Comparison of ENCODE assay signal across 9 mouse cellular contexts in genomic region chr4:120420685-120421084, GRCm38 (mm10). TPM values are rescaled to one million over a fixed set of nuclear protein-coding genes. Genes with fewer than 3 reads are reported as not detected.
DNase-seq lines count a peak whose midpoint lies in the region; ATAC-seq and TF ChIP-seq lines count a peak whose summit lies in the region.
"Had no signal": no experiment of that assay in that cellular context is flagged by ENCODE, and none has a peak within 500 bp of the region (broad histone marks: within the 10 kb centered on the region; RNA-seq: fewer than 3 reads in every experiment).

No protein-coding gene starts in this region.

- no peak for TF ChIP-seq CTCF in lung, adult 2 months (IDR thresholded peaks at IDR 0.05; ENCODE audit: insufficient read depth, low read length)

- H3K27ac ChIP-seq in midbrain, embryonic 14.5 days (replicated peaks; ENCODE audit: low read depth, low read length), result no peak overlapping the region
- no peak overlapping the region for H3K27ac ChIP-seq in forebrain, embryonic 15.5 days (replicated peaks)
- H3K27ac ChIP-seq: midbrain, embryonic 13.5 days had no signal

- no peaks in the 10 kb centered on the region for H3K9me3 ChIP-seq in midbrain, embryonic 14.5 days (ENCODE audit: control insufficient read depth, low read length)
- H3K9me3 ChIP-seq in forebrain, embryonic 15.5 days, result no peaks in the 10 kb centered on the region
- H3K9me3 ChIP-seq: midbrain, embryonic 13.5 days had no signal

- ATAC-seq in midbrain, embryonic 14.5 days (ENCODE audit: low FRiP score, low TSS enrichment), result no peak
- ATAC-seq in forebrain, embryonic 15.5 days (replicated peaks), result no peak
- ATAC-seq: midbrain, embryonic 13.5 days had no signal

- no peak for TF ChIP-seq POLR2A in lung, adult 2 months (IDR thresholded peaks at IDR 0.05; ENCODE audit: borderline replicate concordance, extremely low read depth, low read depth, low read length)

- no peaks in the 10 kb centered on the region for H3K27me3 ChIP-seq in midbrain, embryonic 14.5 days (ENCODE audit: control insufficient read depth, insufficient read depth, low read length)
- no peaks in the 10 kb centered on the region for H3K27me3 ChIP-seq in forebrain, embryonic 15.5 days
- H3K27me3 ChIP-seq: midbrain, embryonic 13.5 days had no signal

- intact Hi-C loops in heart, postnatal 14 days (cut with DNase I), result no loop called here

- DNase-seq in heart, adult 18-20 months, result peak; percentile 33 to 41
- no peak for DNase-seq in heart, adult 8-10 months (ENCODE audit: low spot score)
- DNase-seq in brain, adult 2 months (ENCODE audit: low read depth, low spot score), result peak; percentile 22
- peak; percentile 19 to 55 for DNase-seq in heart, postnatal 14 days
- DNase-seq in lung, adult 2 months, result peak; percentile 36
- DNase-seq in midbrain, embryonic 14.5 days, result no peak
- no peak for DNase-seq in urinary bladder, postnatal 4 days (ENCODE audit: low spot score in 2 of 2)

- no peak overlapping the region for H3K4me2 ChIP-seq in midbrain, embryonic 14.5 days (ENCODE audit: low read length)
- no peak overlapping the region for H3K4me2 ChIP-seq in forebrain, embryonic 15.5 days (replicated peaks)
- H3K4me2 ChIP-seq: midbrain, embryonic 13.5 days had no signal

- no peaks in the 10 kb centered on the region for H3K36me3 ChIP-seq in midbrain, embryonic 14.5 days (ENCODE audit: control insufficient read depth, insufficient read depth, low read length)
- H3K36me3 ChIP-seq in forebrain, embryonic 15.5 days, result no peaks in the 10 kb centered on the region
- H3K36me3 ChIP-seq: midbrain, embryonic 13.5 days had no signal

- H3K4me3 ChIP-seq in lung, adult 2 months (replicated peaks; ENCODE audit: extremely low read depth, low read depth, low read length), result no peak overlapping the region
- no peak overlapping the region for H3K4me3 ChIP-seq in midbrain, embryonic 14.5 days (replicated peaks; ENCODE audit: low read depth, low read length)
- H3K4me3 ChIP-seq in forebrain, embryonic 15.5 days, result no peak overlapping the region
- H3K4me3 ChIP-seq: midbrain, embryonic 13.5 days had no signal

- peaks cover 15% of the 10 kb centered on the region for H3K4me1 ChIP-seq in lung, adult 2 months (ENCODE audit: control insufficient read depth, insufficient read depth, low read length)
- no peaks in the 10 kb centered on the region for H3K4me1 ChIP-seq in midbrain, embryonic 14.5 days (ENCODE audit: control insufficient read depth, insufficient read depth, low read length)
- H3K4me1 ChIP-seq in forebrain, embryonic 15.5 days, result peaks cover 6% of the 10 kb centered on the region; the same call in 1 of the 2 replicates

- H3K9ac ChIP-seq in midbrain, embryonic 14.5 days (replicated peaks; ENCODE audit: low read length), result no peak overlapping the region
- H3K9ac ChIP-seq in forebrain, embryonic 15.5 days (replicated peaks), result no peak overlapping the region
- H3K9ac ChIP-seq: midbrain, embryonic 13.5 days had no signal

RNA-seq across cellular contexts. Expression of gene Scmh1, which starts 15.6 kb away (rescaled TPM):
- total RNA-seq in heart, adult 18-20 months (2021), result 10 to 100 TPM; 47.8 to 50.0 TPM
- total RNA-seq in heart, adult 8-10 months (2022), result 10 to 100 TPM; 58.6 to 65.6 (median 61.3) TPM
- 10 to 100 TPM; 54.0 to 61.7 TPM for total RNA-seq in heart, postnatal 14 days (2021)
- 29.5 and 36.9 TPM in 2 replicates for polyA plus RNA-seq in lung, adult 2 months (2012; rRNA removed)
- 83.4 and 84.7 TPM in 2 replicates for polyA plus RNA-seq in midbrain, embryonic 14.5 days (2014; fragmentation: Nextera tagmentation; extraction: Ambion mirVana)
- polyA plus RNA-seq in forebrain, embryonic 15.5 days (2015; fragmentation: Nextera tagmentation; extraction: Ambion mirVana), result 65.8 and 72.4 TPM in 2 replicates

Comparison
In these comparisons a context has a peak if more than half of its experiments do, and no peak if none do; other contexts are left out.
1. DNase-seq: peak in heart, adult 18-20 months (2 of 2), brain, adult 2 months (single experiment), heart, postnatal 14 days (2 of 2) and lung, adult 2 months (single experiment); none in heart, adult 8-10 months (single experiment), midbrain, embryonic 14.5 days (single experiment) and urinary bladder, postnatal 4 days (0 of 2).